In genomic region chr11:96145622-96146270, GRCm38 (mm10) we compare ENCODE assay signal across 9 mouse cellular contexts. TPM values are rescaled to one million over a fixed set of nuclear protein-coding genes. Genes with fewer than 3 reads are reported as not detected.
DNase-seq lines count a peak whose midpoint lies in the region; ATAC-seq and TF ChIP-seq lines count a peak whose summit lies in the region.
"Had no signal": no experiment of that assay in that cellular context is flagged by ENCODE, and none has a peak within 500 bp of the region (broad histone marks: within the 10 kb centered on the region; RNA-seq: fewer than 3 reads in every experiment).

No protein-coding gene starts in this region.

- 1% methylated on average over 15 of the region's 15 CpGs for WGBS in forebrain, embryonic 15.5 days
- WGBS in lung, postnatal 0 days, result 2% methylated on average over 15 of the region's 15 CpGs

- H3K4me1 ChIP-seq in ES-E14 (ENCODE audit: control insufficient read depth in 2 of 2, insufficient read depth in 2 of 2, low read length in 2 of 2, poor library complexity in 1 of 2), result peaks cover 0 to 12% of the 10 kb centered on the region in 2 experiments; a peak in 2 of 4 replicates
- H3K4me1 ChIP-seq in forebrain, embryonic 15.5 days, result no peaks in the 10 kb centered on the region
- H3K4me1 ChIP-seq in lung, postnatal 0 days (ENCODE audit: insufficient read depth, low read depth, low read length), result no peaks in the 10 kb centered on the region

- peak overlapping the region; percentile 40; the same call in 1 of the 2 replicates for H3K9ac ChIP-seq in ES-E14 (ENCODE audit: insufficient read depth, low read depth, low read length, poor library complexity, severe bottlenecking)
- no peak overlapping the region for H3K9ac ChIP-seq in forebrain, embryonic 15.5 days (replicated peaks)
- H3K9ac ChIP-seq in lung, postnatal 0 days (replicated peaks; ENCODE audit: low read depth), result no peak overlapping the region

- H3K9me3 ChIP-seq in ES-E14 (ENCODE audit: control insufficient read depth, insufficient read depth, low read depth, low read length), result no peaks in the 10 kb centered on the region
- H3K9me3 ChIP-seq in forebrain, embryonic 15.5 days, result no peaks in the 10 kb centered on the region
- no peaks in the 10 kb centered on the region for H3K9me3 ChIP-seq in lung, postnatal 0 days (ENCODE audit: low read length)

- peaks cover 31% of the 10 kb centered on the region for H3K27me3 ChIP-seq in forebrain, embryonic 15.5 days
- H3K27me3 ChIP-seq in lung, postnatal 0 days (replicated peaks; ENCODE audit: insufficient read depth, low read length), result peaks cover 14% of the 10 kb centered on the region

- TF ChIP-seq CTCF in layer of hippocampus, adult 2 months (conservative IDR thresholded peaks at IDR 0.05), result peak; percentile 89
- peak; percentile 93 for TF ChIP-seq CTCF in lung, postnatal 0 days (IDR thresholded peaks at IDR 0.05)

- DNase-seq in ES-E14 (ENCODE audit: low read depth, low spot score), result peak; percentile 73
- DNase-seq in brain, adult 2 months (ENCODE audit: low read depth, low spot score), result peak; percentile 61
- peak; percentile 86 for DNase-seq in heart, postnatal 4 days
- DNase-seq in layer of hippocampus, adult 2 months (ENCODE audit: low spot score in 2 of 2), result peak; percentile 55 to 73
- DNase-seq in lung, postnatal 0 days (ENCODE audit: low spot score), result peak; percentile 85
- DNase-seq in retina, embryonic 14.5 days (ENCODE audit: low spot score), result peak; percentile 89
- DNase-seq in urinary bladder, postnatal 25 days (ENCODE audit: low spot score), result peak; percentile 69

- H3K27ac ChIP-seq in ES-E14 (ENCODE audit: insufficient read depth, low read depth, low read length, poor library complexity, severe bottlenecking), result no peak overlapping the region
- H3K27ac ChIP-seq in forebrain, embryonic 15.5 days (replicated peaks), result no peak overlapping the region
- H3K27ac ChIP-seq in layer of hippocampus, adult 2 months, result no peak overlapping the region
- no peak overlapping the region for H3K27ac ChIP-seq in lung, postnatal 0 days (ENCODE audit: low read length)

- ATAC-seq in forebrain, embryonic 15.5 days (replicated peaks), result no peak
- peak; percentile 71 for ATAC-seq in lung, postnatal 0 days

- TF ChIP-seq EP300 in lung, postnatal 0 days (IDR thresholded peaks at IDR 0.05), result no peak

- no peaks in the 10 kb centered on the region for H3K36me3 ChIP-seq in ES-E14 (ENCODE audit: control insufficient read depth, insufficient read depth, low read length, poor library complexity, severe bottlenecking)
- no peaks in the 10 kb centered on the region for H3K36me3 ChIP-seq in forebrain, embryonic 15.5 days
- no peaks in the 10 kb centered on the region for H3K36me3 ChIP-seq in lung, postnatal 0 days (ENCODE audit: insufficient read depth, low read length)

- no peak overlapping the region; a peak in 1 of 4 replicates for H3K4me3 ChIP-seq in ES-E14 (ENCODE audit: insufficient read depth in 1 of 2, low read depth in 1 of 2, low read length in 2 of 2, poor library complexity in 1 of 2, severe bottlenecking in 1 of 2)
- no peak overlapping the region for H3K4me3 ChIP-seq in forebrain, embryonic 15.5 days
- H3K4me3 ChIP-seq in layer of hippocampus, adult 2 months, result no peak overlapping the region
- no peak overlapping the region for H3K4me3 ChIP-seq in lung, postnatal 0 days (ENCODE audit: low read depth, low read length)

- H3K4me2 ChIP-seq in forebrain, embryonic 15.5 days (replicated peaks), result 0 out of 2 replicates have a peak overlapping the region, but pooled peaks have one; percentile 19
- H3K4me2 ChIP-seq in lung, postnatal 0 days (replicated peaks; ENCODE audit: low read depth, low read length), result 0 out of 2 replicates have a peak overlapping the region, but pooled peaks have one; percentile 25

- in situ Hi-C loops in ES-E14 (cut with MboI; ENCODE audit: low sequenced_read_pairs in 2 of 2, unreplicated experiment in 2 of 2), result loop anchor here in 1 of 2 experiments (5.0 kb wide), 1 partner anchor 97 kb away; no protein-coding TSS in a partner anchor

TF ChIP-seq in ES-E14, 5 proteins besides CTCF, POLR2A, EP300 and RAD21:
- TF ChIP-seq ZC3H11A (IDR thresholded peaks at IDR 0.05; ENCODE audit: borderline replicate concordance, low read depth, low read length) (peak; percentile 74; the same call in 1 of the 2 replicates), CHD2 (IDR thresholded peaks at IDR 0.05; ENCODE audit: low read depth, low read length) (no peak)

RNA-seq across cellular contexts. Expression of gene Ttll6, which starts 12.2 kb away (rescaled TPM):
- 5.0 and 5.4 TPM in 2 replicates for total RNA-seq in ES-E14 (2012; rRNA removed)
- 0.18 and 0.25 TPM in 2 replicates for polyA plus RNA-seq in forebrain, embryonic 15.5 days (2015; fragmentation: Nextera tagmentation; extraction: Ambion mirVana)
- total RNA-seq in heart, postnatal 4 days (2021), result not detected
- under 1 TPM; 0.22 to 0.46 TPM for total RNA-seq in layer of hippocampus, adult 2 months (2021)
- polyA plus RNA-seq in lung, postnatal 0 days (2015; fragmentation: Nextera tagmentation; extraction: Ambion mirVana), result 0.99 and 1.3 TPM in 2 replicates

RNA-seq across cellular contexts. Expression of gene Calcoco2, which starts 34.0 kb away (rescaled TPM):
- 23.3 and 160 TPM in 2 replicates for total RNA-seq in ES-E14 (2012; rRNA removed)
- polyA plus RNA-seq in forebrain, embryonic 15.5 days (2015; fragmentation: Nextera tagmentation; extraction: Ambion mirVana), result not detected in 2 replicates
- total RNA-seq in heart, postnatal 4 days (2021), result not detected
- not detected for total RNA-seq in layer of hippocampus, adult 2 months (2021)
- 0.74 and 0.98 TPM in 2 replicates for polyA plus RNA-seq in lung, postnatal 0 days (2015; fragmentation: Nextera tagmentation; extraction: Ambion mirVana)
- total RNA-seq: left cerebral cortex, adult 8-10 months had no signal

RNA-seq across cellular contexts. Expression of gene Hoxb13, which starts 48.4 kb away (rescaled TPM):
- 0.48 and 1.4 TPM in 2 replicates for total RNA-seq in ES-E14 (2012; rRNA removed)
- polyA plus RNA-seq in forebrain, embryonic 15.5 days (2015; fragmentation: Nextera tagmentation; extraction: Ambion mirVana), result not detected in 2 replicates
- not detected for total RNA-seq in heart, postnatal 4 days (2021)
- total RNA-seq in layer of hippocampus, adult 2 months (2021), result not detected
- not detected in 2 replicates for polyA plus RNA-seq in lung, postnatal 0 days (2015; fragmentation: Nextera tagmentation; extraction: Ambion mirVana)
- total RNA-seq: left cerebral cortex, adult 8-10 months had no signal

Comparison
In these comparisons a context has a peak if more than half of its experiments do, and no peak if none do; other contexts are left out.
1. RNA of gene Calcoco2, which starts 34.0 kb away (total RNA-seq): 23.3 to 160 TPM in ES-E14; not detected in layer of hippocampus, adult 2 months and not detected in heart, postnatal 4 days; every median in the first group is over 10 times any median in the second.
2. Peak in every context shown above with its lines, with median percentiles within 50 percentile points of each other: DNase-seq.